Mouse (Mus musculus) stomach, postnatal 0 days (tissue): ENCODE measurements around the gene Magix.

Source experiments
- CTCF ChIP-seq: IDR thresholded peaks from 2 replicates; pipeline ENCODE4 v1.5.1; 2016; ENCODE audit warnings: antibody characterized with exemption, low read depth, mild to moderate bottlenecking, moderate library complexity
- EP300 ChIP-seq: optimal IDR thresholded peaks from 2 replicates; pipeline ENCODE3; 2016; ENCODE audit warnings: antibody characterized with exemption

GRCm38 (mm10) chrX:7638401-7639091 lies 42.5 kb downstream of the Magix start, which contains the start of gene Syp:
- TF ChIP-seq CTCF, result no peak
- TF ChIP-seq EP300, result no peak
